Mouse (Mus musculus): ENCODE measurements around the gene Mrpl1.

- TF ChIP-seq CTCF (IDR thresholded peaks at IDR 0.05; ENCODE audit: extremely low read depth, insufficient read length, insufficient replicate concordance, low read depth, low read length), result no peak
- peak; percentile 23; the same call in 1 of the 2 replicates for TF ChIP-seq POLR2A (IDR thresholded peaks at IDR 0.05; ENCODE audit: low read depth, low read length)
These were observed at the start of gene Mrpl1 for GRCm38 (mm10) chr5:96209459-96209858.

Measured in small intestine, adult 2 months (tissue).